Mouse (Mus musculus): ENCODE data around the gene Znhit1. TPM values are rescaled to one million over a fixed set of nuclear protein-coding genes. Genes with fewer than 3 reads are reported as not detected.
A peak's percentile ranks its signal among the peaks of the same experiment; 100 is the strongest.

The Znhit1 gene
- polyA plus RNA-seq, 1 experiment from 2014 or later = 156 TPM

- Histone ChIP-seq H3K27ac (ENCODE audit: low read depth, low read length) (no peak overlapping the region), H3K27me3 (replicated peaks; ENCODE audit: control insufficient read depth, insufficient read depth, low read length) (no peaks in the 10 kb centered on the region), H3K4me3 (ENCODE audit: low read length) (no peak overlapping the region), H3K4me1 (ENCODE audit: control insufficient read depth, insufficient read depth, low read depth, low read length) (no peaks in the 10 kb centered on the region), H3K9me3 (ENCODE audit: control insufficient read depth, low read length) (no peaks in the 10 kb centered on the region), H3K9ac (ENCODE audit: low read depth, low read length) (no peak overlapping the region), H3K36me3 (ENCODE audit: control insufficient read depth, insufficient read depth, low read length) (peaks cover 16% of the 10 kb centered on the region), H3K4me2 (ENCODE audit: low read length) (no peak overlapping the region)
- WGBS = 82% methylated on average over 4 of the region's 4 CpGs
- ATAC-seq = no peak
Measured at GRCm38 (mm10) chr5:136977769-136978168, 10.1 kb downstream of the Znhit1 start.

GRCm38 (mm10) chr5:136973670-136974069, 14.2 kb downstream of the Znhit1 start:
- Histone ChIP-seq H3K4me1 (ENCODE audit: control insufficient read depth, insufficient read depth, low read depth, low read length) (no peaks in the 10 kb centered on the region), H3K27me3 (replicated peaks; ENCODE audit: control insufficient read depth, insufficient read depth, low read length) (no peaks in the 10 kb centered on the region), H3K4me3 (ENCODE audit: low read length) (no peak overlapping the region), H3K4me2 (ENCODE audit: low read length) (no peak overlapping the region), H3K9ac (ENCODE audit: low read depth, low read length) (no peak overlapping the region), H3K36me3 (ENCODE audit: control insufficient read depth, insufficient read depth, low read length) (no peaks in the 10 kb centered on the region), H3K27ac (ENCODE audit: low read depth, low read length) (no peak overlapping the region), H3K9me3 (ENCODE audit: control insufficient read depth, low read length) (no peaks in the 10 kb centered on the region)
- no peak for ATAC-seq
- 80% methylated on average over 8 of the region's 8 CpGs for WGBS

GRCm38 (mm10) chr5:136970703-136971102, 17.1 kb downstream of the Znhit1 start:
- no peak overlapping the region for H3K4me3 ChIP-seq (ENCODE audit: low read length)
- H3K4me2 ChIP-seq (ENCODE audit: low read length) = no peak overlapping the region
- H3K9ac ChIP-seq (ENCODE audit: low read depth, low read length) = no peak overlapping the region
- peaks cover 9% of the 10 kb centered on the region for H3K36me3 ChIP-seq (ENCODE audit: control insufficient read depth, insufficient read depth, low read length)
- no peak for ATAC-seq
- no peaks in the 10 kb centered on the region for H3K27me3 ChIP-seq (replicated peaks; ENCODE audit: control insufficient read depth, insufficient read depth, low read length)
- H3K27ac ChIP-seq (ENCODE audit: low read depth, low read length) = no peak overlapping the region
- no peaks in the 10 kb centered on the region for H3K4me1 ChIP-seq (ENCODE audit: control insufficient read depth, insufficient read depth, low read depth, low read length)
- no peaks in the 10 kb centered on the region for H3K9me3 ChIP-seq (ENCODE audit: control insufficient read depth, low read length)
- 58% methylated on average over 1 of the region's 1 CpGs for WGBS

- WGBS = 76% methylated on average over 10 of the region's 10 CpGs
- Histone ChIP-seq H3K27me3 (replicated peaks; ENCODE audit: control insufficient read depth, insufficient read depth, low read length) (no peaks in the 10 kb centered on the region), H3K4me2 (ENCODE audit: low read length) (no peak overlapping the region), H3K4me1 (ENCODE audit: control insufficient read depth, insufficient read depth, low read depth, low read length) (peaks cover 6% of the 10 kb centered on the region), H3K36me3 (ENCODE audit: control insufficient read depth, insufficient read depth, low read length) (peaks cover 19% of the 10 kb centered on the region), H3K27ac (ENCODE audit: low read depth, low read length) (no peak overlapping the region), H3K4me3 (ENCODE audit: low read length) (no peak overlapping the region), H3K9me3 (ENCODE audit: control insufficient read depth, low read length) (no peaks in the 10 kb centered on the region), H3K9ac (ENCODE audit: low read depth, low read length) (no peak overlapping the region)
- ATAC-seq = no peak
Measured at GRCm38 (mm10) chr5:136967592-136967991, 20.2 kb downstream of the Znhit1 start.

- no peak overlapping the region for H3K4me3 ChIP-seq (ENCODE audit: low read length)
- WGBS = 95% methylated on average over 4 of the region's 4 CpGs
- peaks cover 19% of the 10 kb centered on the region for H3K36me3 ChIP-seq (ENCODE audit: control insufficient read depth, insufficient read depth, low read length)
- H3K9me3 ChIP-seq (ENCODE audit: control insufficient read depth, low read length) = no peaks in the 10 kb centered on the region
- H3K27me3 ChIP-seq (replicated peaks; ENCODE audit: control insufficient read depth, insufficient read depth, low read length) = no peaks in the 10 kb centered on the region
- H3K27ac ChIP-seq (ENCODE audit: low read depth, low read length) = no peak overlapping the region
- peaks cover 6% of the 10 kb centered on the region for H3K4me1 ChIP-seq (ENCODE audit: control insufficient read depth, insufficient read depth, low read depth, low read length)
- no peak overlapping the region for H3K9ac ChIP-seq (ENCODE audit: low read depth, low read length)
- no peak overlapping the region for H3K4me2 ChIP-seq (ENCODE audit: low read length)
- no peak for ATAC-seq
Measured at GRCm38 (mm10) chr5:136966861-136967455, 20.9 kb downstream of the Znhit1 start.

- Histone ChIP-seq H3K4me3 (ENCODE audit: low read length) (no peak within 1 kb of the TSS), H3K4me1 (ENCODE audit: control insufficient read depth, insufficient read depth, low read depth, low read length) (peaks cover 9% of the 10 kb centered on the region), H3K36me3 (ENCODE audit: control insufficient read depth, insufficient read depth, low read length) (peaks cover 19% of the 10 kb centered on the region), H3K27ac (ENCODE audit: low read depth, low read length) (no peak within 1 kb of the TSS), H3K27me3 (replicated peaks; ENCODE audit: control insufficient read depth, insufficient read depth, low read length) (no peaks in the 10 kb centered on the region), H3K4me2 (ENCODE audit: low read length) (no peak within 1 kb of the TSS), H3K9me3 (ENCODE audit: control insufficient read depth, low read length) (no peaks in the 10 kb centered on the region), H3K9ac (ENCODE audit: low read depth, low read length) (no peak within 1 kb of the TSS)
- 60% methylated on average over 6 of the region's 6 CpGs for WGBS
- no peak for ATAC-seq
Measured at GRCm38 (mm10) chr5:136966331-136966730, 21.5 kb downstream of the Znhit1 start, which contains the start of gene Cldn15. Cldn15 (plus strand) TSS chr5:136966616.

GRCm38 (mm10) chr5:136965686-136966085, 22.1 kb downstream of the Znhit1 start:
- no peak overlapping the region for H3K27ac ChIP-seq (ENCODE audit: low read depth, low read length)
- H3K4me3 ChIP-seq (ENCODE audit: low read length) = no peak overlapping the region
- peaks cover 12% of the 10 kb centered on the region for H3K4me1 ChIP-seq (ENCODE audit: control insufficient read depth, insufficient read depth, low read depth, low read length)
- no peak overlapping the region for H3K4me2 ChIP-seq (ENCODE audit: low read length)
- WGBS = 94% methylated on average over 7 of the region's 8 CpGs
- H3K36me3 ChIP-seq (ENCODE audit: control insufficient read depth, insufficient read depth, low read length) = peaks cover 19% of the 10 kb centered on the region
- H3K9ac ChIP-seq (ENCODE audit: low read depth, low read length) = no peak overlapping the region
- ATAC-seq = no peak
- H3K27me3 ChIP-seq (replicated peaks; ENCODE audit: control insufficient read depth, insufficient read depth, low read length) = no peaks in the 10 kb centered on the region
- H3K9me3 ChIP-seq (ENCODE audit: control insufficient read depth, low read length) = no peaks in the 10 kb centered on the region

- no peak overlapping the region for H3K4me2 ChIP-seq (ENCODE audit: low read length)
- H3K9ac ChIP-seq (ENCODE audit: low read depth, low read length) = no peak overlapping the region
- H3K27ac ChIP-seq (ENCODE audit: low read depth, low read length) = no peak overlapping the region
- no peaks in the 10 kb centered on the region for H3K9me3 ChIP-seq (ENCODE audit: control insufficient read depth, low read length)
- H3K36me3 ChIP-seq (ENCODE audit: control insufficient read depth, insufficient read depth, low read length) = peaks cover 19% of the 10 kb centered on the region
- WGBS = 90% methylated on average over 9 of the region's 9 CpGs
- no peak for ATAC-seq
- H3K4me3 ChIP-seq (ENCODE audit: low read length) = no peak overlapping the region
- H3K4me1 ChIP-seq (ENCODE audit: control insufficient read depth, insufficient read depth, low read depth, low read length) = peaks cover 12% of the 10 kb centered on the region
- H3K27me3 ChIP-seq (replicated peaks; ENCODE audit: control insufficient read depth, insufficient read depth, low read length) = no peaks in the 10 kb centered on the region
Measured at GRCm38 (mm10) chr5:136965210-136965609, 22.6 kb downstream of the Znhit1 start.

GRCm38 (mm10) chr5:136962966-136963540, 24.8 kb downstream of the Znhit1 start:
- H3K36me3 ChIP-seq (ENCODE audit: control insufficient read depth, insufficient read depth, low read length) = peaks cover 19% of the 10 kb centered on the region
- WGBS = 75% methylated on average over 8 of the region's 8 CpGs

More at GRCm38 (mm10) chr5:136962966-136963540, 24.8 kb downstream of the Znhit1 start:
- Histone ChIP-seq H3K27ac (ENCODE audit: low read depth, low read length) (peak overlapping the region; percentile 96), H3K4me2 (ENCODE audit: low read length) (peak overlapping the region; percentile 95), H3K4me1 (ENCODE audit: control insufficient read depth, insufficient read depth, low read depth, low read length) (peaks cover 12% of the 10 kb centered on the region), H3K27me3 (replicated peaks; ENCODE audit: control insufficient read depth, insufficient read depth, low read length) (no peaks in the 10 kb centered on the region), H3K9me3 (ENCODE audit: control insufficient read depth, low read length) (no peaks in the 10 kb centered on the region), H3K4me3 (ENCODE audit: low read length) (peak overlapping the region; percentile 76), H3K9ac (ENCODE audit: low read depth, low read length) (peak overlapping the region; percentile 84)
- no peak for ATAC-seq
